Mouse (Mus musculus): Measurements from ENCODE around the gene Hmgb1. TPM values are rescaled to one million over a fixed set of nuclear protein-coding genes. Genes with fewer than 3 reads are reported as not detected.

The Hmgb1 gene
- polyA plus RNA-seq, 1 experiment from 2014 or later: 1,140 TPM

DNA sequence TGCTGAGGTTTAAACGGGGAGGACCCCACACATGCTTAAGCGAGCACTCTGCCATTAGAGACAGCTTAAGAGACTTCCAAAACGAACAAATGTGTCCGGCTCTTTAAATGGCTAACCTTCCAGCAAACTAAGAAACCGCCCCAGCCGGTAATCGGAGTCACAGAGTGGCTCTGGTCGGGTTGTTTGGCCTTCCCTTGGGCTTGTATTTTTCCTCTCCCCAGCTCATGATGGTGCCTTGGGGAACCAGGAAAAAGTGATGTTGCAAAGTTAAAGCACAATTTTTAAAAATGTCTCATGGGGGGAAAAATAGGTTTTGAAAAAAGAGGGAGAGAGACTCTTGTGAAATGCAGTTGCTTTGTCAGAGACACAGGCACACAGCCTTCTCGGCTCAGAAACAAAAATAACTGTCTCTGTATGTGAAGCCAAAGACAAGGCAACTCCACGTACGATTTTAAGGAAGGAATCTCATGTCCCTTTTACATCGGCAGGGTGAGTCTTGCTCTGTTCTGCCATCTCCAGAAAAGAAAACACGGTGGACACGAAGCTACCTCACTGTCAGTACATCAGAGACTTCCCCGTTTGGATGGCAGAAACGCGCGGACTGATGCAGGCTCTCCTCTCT is 164.1 kb downstream of the Hmgb1 start:
- Histone ChIP-seq H3K36me3 (no peaks in the 10 kb centered on the region), H3K9me3 (no peaks in the 10 kb centered on the region), H3K27me3 (no peaks in the 10 kb centered on the region), H3K9ac (replicated peaks) (no peak overlapping the region), H3K27ac (replicated peaks) (no peak overlapping the region), H3K4me1 (peaks cover 11% of the 10 kb centered on the region), H3K4me2 (replicated peaks) (no peak overlapping the region), H3K4me3 (no peak overlapping the region)
- no peak for ATAC-seq (replicated peaks)
- 57% methylated on average over 18 of the region's 18 CpGs for WGBS

DNA sequence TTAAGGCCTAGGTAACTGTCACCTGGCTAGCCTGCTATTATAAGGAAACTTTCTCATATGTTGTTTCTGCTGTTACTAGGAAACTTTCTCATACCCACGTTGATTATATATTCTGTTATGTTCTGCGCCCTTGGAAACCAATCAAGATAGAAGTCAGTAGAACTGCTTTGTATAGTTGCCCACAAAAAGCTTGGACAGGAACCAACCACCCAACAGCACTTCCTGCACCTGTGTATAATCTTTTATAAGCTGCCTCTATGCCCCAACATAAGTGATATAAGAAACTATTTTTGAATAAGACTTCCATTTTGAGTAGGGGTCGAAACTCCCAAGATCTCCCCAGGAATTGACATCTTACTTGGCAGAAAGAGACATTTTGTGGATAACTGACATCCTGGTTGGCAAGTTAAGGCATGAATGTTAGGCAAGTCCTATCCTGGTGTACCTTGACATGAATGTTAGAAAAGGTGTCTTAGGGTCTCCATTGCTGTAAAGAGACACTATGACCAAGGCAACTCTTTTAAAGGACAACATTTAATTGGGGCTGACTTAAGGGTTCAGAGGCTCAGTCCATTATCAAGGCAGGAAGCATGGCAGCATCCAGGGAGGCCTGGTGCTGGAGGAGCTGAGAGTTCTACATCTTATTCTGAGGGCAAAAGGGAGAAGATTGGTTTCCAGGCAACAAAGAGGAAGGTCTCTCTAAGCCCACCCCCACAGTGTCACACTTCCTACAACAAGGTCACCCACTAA is 166.4 kb downstream of the Hmgb1 start:
- 84% methylated on average over 3 of the region's 3 CpGs for WGBS
- no peaks in the 10 kb centered on the region for H3K27me3 ChIP-seq
- no peak overlapping the region for H3K4me2 ChIP-seq (replicated peaks)
- H3K27ac ChIP-seq (replicated peaks): no peak overlapping the region
- no peaks in the 10 kb centered on the region for H3K36me3 ChIP-seq
- H3K9ac ChIP-seq (replicated peaks): no peak overlapping the region
- no peaks in the 10 kb centered on the region for H3K9me3 ChIP-seq
- peaks cover 21% of the 10 kb centered on the region for H3K4me1 ChIP-seq
- no peak overlapping the region for H3K4me3 ChIP-seq
- ATAC-seq (replicated peaks): no peak

DNA sequence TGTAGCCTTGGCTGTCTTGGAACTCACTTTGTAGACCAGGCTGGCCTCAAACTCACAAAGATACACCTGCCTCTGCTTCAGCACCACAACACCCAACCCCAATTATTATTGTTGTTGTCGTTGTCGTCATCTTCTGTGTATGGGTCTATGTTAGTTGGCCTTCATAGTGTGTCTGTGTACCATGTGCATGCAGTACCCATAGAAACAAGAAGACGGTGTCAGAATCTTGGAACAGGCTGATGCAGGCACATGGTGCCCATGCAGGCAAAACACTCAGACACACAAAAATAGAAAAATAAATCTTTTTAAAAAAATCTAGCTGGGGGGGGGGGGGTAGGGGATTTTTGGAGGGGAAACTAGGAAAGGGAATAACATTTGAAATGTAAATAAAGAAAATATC is 167.1 kb downstream of the Hmgb1 start:
- Histone ChIP-seq H3K4me2 (replicated peaks) (no peak overlapping the region), H3K9me3 (no peaks in the 10 kb centered on the region), H3K27me3 (no peaks in the 10 kb centered on the region), H3K9ac (replicated peaks) (no peak overlapping the region), H3K4me1 (peaks cover 21% of the 10 kb centered on the region), H3K36me3 (no peaks in the 10 kb centered on the region), H3K27ac (replicated peaks) (no peak overlapping the region), H3K4me3 (no peak overlapping the region)
- WGBS: 87% methylated on average over 3 of the region's 3 CpGs
- no peak for ATAC-seq (replicated peaks)

DNA sequence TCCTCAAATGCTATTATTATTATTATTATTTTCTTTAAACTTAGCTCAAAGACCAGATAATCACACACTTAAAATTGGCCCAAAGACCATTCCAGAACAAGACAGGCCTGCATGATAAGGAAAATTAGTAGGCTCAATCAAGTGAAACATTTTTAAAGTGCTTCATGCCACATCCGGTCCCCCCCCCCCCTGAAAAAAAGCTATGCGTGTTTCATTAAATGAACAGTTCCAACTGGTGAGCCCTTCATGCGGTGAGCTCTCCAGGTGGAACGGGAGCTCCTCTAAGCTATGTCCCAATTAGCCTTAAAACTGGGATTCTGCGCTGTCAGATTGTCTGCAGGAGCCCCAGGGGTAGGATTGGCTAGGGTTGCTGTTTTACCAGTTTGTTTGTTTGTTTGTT is 168.0 kb downstream of the Hmgb1 start:
- no peaks in the 10 kb centered on the region for H3K27me3 ChIP-seq
- no peak overlapping the region for H3K4me2 ChIP-seq (replicated peaks)
- no peak overlapping the region for H3K4me3 ChIP-seq
- no peak for ATAC-seq (replicated peaks)
- H3K36me3 ChIP-seq: no peaks in the 10 kb centered on the region
- no peak overlapping the region for H3K9ac ChIP-seq (replicated peaks)
- no peaks in the 10 kb centered on the region for H3K9me3 ChIP-seq
- H3K27ac ChIP-seq (replicated peaks): no peak overlapping the region
- peaks cover 21% of the 10 kb centered on the region for H3K4me1 ChIP-seq
- WGBS: 76% methylated on average over 5 of the region's 5 CpGs

DNA sequence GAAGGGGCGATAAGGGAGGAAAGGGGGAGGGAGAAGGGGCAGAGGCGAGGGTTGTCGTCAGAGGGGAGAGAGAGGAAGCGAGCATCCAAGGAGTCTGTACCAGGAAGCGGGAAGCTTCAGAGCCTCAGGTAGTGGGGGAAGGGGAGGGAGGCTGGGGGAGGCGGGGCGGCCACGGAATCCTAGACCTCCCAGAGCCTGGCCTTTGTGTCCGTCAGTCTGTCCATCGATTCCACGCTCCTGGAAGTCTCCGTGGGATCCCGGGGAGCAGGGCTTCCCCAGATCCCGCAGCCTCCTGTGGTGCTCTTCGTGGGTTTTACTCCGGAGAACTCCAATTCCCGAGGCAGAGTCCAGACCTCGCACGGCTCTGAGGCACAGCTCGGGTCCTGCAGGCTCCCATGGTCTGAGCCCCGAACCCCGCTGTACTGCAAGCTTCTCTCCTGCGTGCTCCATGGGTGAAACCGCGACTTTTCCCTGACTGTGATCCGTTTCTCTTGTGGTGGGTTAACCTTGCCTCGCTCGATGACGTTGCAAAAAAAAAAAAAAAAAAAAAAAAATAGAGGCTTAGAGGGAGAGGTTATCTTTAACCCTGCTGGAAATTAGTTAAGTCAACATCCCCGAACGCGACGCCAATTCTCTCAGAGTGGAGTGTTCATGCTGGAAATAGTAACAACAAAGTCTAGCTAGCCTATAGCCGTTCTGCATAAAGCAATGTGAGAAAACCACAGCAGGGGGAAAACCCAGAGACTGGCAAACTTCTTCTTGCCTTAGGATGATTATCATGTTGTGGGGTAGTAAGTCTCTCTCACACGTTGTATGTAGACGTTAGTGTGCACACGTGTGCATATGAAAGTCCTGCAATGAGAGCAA is 168.7 kb downstream of the Hmgb1 start:
- Histone ChIP-seq H3K4me3 (peak overlapping the region; percentile 50), H3K27me3 (no peaks in the 10 kb centered on the region), H3K27ac (replicated peaks) (no peak overlapping the region), H3K9ac (replicated peaks) (peak overlapping the region; percentile 59), H3K4me1 (peaks cover 21% of the 10 kb centered on the region), H3K36me3 (no peaks in the 10 kb centered on the region), H3K9me3 (no peaks in the 10 kb centered on the region), H3K4me2 (replicated peaks) (peak overlapping the region; percentile 97)
- WGBS: 1% methylated on average over 31 of the region's 37 CpGs
- peak; percentile 58 for ATAC-seq (replicated peaks)

DNA sequence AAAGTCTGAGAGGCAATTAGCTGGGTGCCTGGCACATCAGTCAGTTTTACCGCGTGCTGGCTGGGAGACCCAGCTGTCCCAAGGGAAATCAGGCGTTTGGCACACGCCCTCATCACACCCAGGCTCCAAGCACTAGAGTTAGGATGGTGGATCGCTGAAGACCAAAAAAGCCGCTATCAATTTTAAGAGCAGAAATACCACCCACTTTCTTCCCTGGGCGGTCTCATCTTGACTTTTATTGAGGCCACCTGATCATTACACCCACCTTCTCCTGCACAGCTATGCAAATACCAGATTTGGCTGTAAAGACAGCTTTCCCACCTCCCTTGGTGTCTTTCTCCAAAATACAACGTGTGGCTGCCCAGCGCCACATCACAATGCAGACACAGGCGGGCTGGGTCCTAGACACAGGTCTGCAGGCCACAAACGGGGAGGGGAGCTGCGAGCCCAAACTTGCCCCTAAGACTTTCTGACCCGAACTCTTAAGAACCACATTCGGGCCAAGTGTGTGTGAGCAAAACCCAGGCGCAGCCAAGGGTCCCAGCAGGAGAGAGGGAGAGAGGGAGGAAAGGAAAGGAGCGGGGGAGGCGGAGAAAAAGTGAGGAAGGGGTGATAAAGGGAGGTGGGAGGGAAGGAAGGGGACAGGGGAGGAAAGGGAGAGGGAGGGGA is 169.6 kb downstream of the Hmgb1 start:
- H3K27me3 ChIP-seq: no peaks in the 10 kb centered on the region
- WGBS: 13% methylated on average over 17 of the region's 17 CpGs
- peak overlapping the region; percentile 97 for H3K4me2 ChIP-seq (replicated peaks)
- no peaks in the 10 kb centered on the region for H3K9me3 ChIP-seq
- peak overlapping the region; percentile 50 for H3K4me3 ChIP-seq
- H3K27ac ChIP-seq (replicated peaks): no peak overlapping the region
- H3K4me1 ChIP-seq: peaks cover 21% of the 10 kb centered on the region
- H3K9ac ChIP-seq (replicated peaks): peak overlapping the region; percentile 59; the same call in 1 of the 2 replicates
- peak; percentile 41; the same call in 1 of the 2 replicates for ATAC-seq (replicated peaks)
- H3K36me3 ChIP-seq: no peaks in the 10 kb centered on the region

DNA sequence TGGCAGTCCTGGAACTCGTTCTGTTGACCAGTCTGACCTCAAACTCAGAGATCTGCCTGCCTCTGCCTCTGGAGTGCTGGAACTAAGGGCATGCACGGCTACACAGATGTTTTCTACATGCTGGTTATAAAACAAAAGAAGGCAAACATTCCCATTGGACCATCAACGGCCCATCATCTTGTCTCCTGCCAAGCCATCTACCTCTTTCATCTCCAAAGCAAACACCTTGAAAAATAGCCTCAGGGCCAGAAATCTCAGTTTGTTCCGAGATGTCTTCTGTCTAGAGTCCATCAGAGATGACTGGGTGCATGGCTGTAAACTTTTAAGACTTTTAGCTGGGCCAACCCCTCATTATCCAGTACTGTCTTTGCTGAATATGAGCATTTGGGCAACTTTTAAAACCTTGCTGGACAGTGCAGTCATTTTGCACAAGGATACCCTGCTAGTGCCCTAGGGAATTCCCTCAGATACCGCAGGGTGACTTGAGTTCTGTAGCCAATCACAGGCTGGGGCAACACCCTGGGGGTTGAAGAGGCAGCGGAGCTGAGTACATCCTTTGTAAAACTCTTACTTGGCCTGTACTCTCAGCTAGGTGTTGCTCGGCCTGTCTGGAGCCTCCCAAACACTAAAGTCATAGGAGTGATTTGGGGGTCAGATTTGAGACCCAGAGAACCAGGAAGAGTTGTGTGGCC is 170.3 kb downstream of the Hmgb1 start:
- Histone ChIP-seq H3K9ac (replicated peaks) (no peak overlapping the region), H3K4me3 (no peak overlapping the region), H3K4me1 (peaks cover 21% of the 10 kb centered on the region), H3K27ac (replicated peaks) (no peak overlapping the region), H3K36me3 (no peaks in the 10 kb centered on the region), H3K9me3 (no peaks in the 10 kb centered on the region), H3K4me2 (replicated peaks) (no peak overlapping the region; the same call in 1 of the 2 replicates), H3K27me3 (no peaks in the 10 kb centered on the region)
- no peak for ATAC-seq (replicated peaks)
- WGBS: 72% methylated on average over 7 of the region's 7 CpGs

DNA sequence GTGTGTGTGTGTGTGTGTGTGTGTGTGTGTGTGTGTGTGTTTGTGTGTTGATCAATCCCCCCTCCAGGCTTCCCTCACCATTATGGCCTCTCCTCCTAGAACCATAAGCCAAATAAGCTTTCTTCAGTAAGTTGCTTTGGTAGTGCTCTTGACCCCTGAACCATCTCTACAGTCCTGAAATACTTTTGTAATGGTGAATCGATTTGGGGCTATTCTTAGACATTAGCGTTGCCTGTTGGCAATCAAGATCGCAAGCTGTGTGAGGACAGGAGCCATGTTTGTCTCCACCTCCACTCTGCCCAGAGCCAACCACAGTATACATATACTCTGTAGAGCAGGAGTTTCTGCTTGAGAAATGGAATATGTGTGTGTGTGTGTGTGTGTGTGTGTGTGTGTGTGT is 175.2 kb downstream of the Hmgb1 start:
- 89% methylated on average over 3 of the region's 3 CpGs for WGBS
- H3K9ac ChIP-seq (replicated peaks): no peak overlapping the region
- no peak for ATAC-seq (replicated peaks)
- no peak overlapping the region for H3K27ac ChIP-seq (replicated peaks)
- no peaks in the 10 kb centered on the region for H3K36me3 ChIP-seq
- H3K27me3 ChIP-seq: no peaks in the 10 kb centered on the region
- no peaks in the 10 kb centered on the region for H3K9me3 ChIP-seq
- H3K4me2 ChIP-seq (replicated peaks): no peak overlapping the region
- no peak overlapping the region for H3K4me3 ChIP-seq
- peaks cover 19% of the 10 kb centered on the region for H3K4me1 ChIP-seq

DNA sequence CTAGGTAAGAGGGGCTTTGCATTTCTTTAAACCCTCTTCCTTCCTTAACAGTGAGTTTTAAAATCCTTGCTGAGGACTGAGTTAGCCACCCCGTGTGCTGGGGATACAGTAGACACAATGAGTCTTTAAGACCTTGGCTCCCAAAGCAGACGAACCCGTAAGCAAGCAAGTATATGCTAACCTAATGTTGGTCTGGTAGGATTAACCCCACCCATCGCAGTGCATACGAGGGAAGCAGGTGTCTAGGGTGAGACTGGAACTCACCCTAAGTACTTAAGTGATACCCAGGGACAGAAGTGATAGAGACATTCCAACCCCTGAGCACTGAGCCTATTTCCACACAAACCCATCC is 177.0 kb downstream of the Hmgb1 start:
- Histone ChIP-seq H3K4me1 (peaks cover 19% of the 10 kb centered on the region), H3K4me2 (replicated peaks) (peak overlapping the region; percentile 57; the same call in 1 of the 2 replicates), H3K27me3 (no peaks in the 10 kb centered on the region), H3K27ac (replicated peaks) (no peak overlapping the region), H3K9me3 (no peaks in the 10 kb centered on the region), H3K4me3 (no peak overlapping the region), H3K36me3 (no peaks in the 10 kb centered on the region), H3K9ac (replicated peaks) (peak overlapping the region; percentile 32; the same call in 1 of the 2 replicates)
- WGBS: 65% methylated on average over 5 of the region's 5 CpGs
- ATAC-seq (replicated peaks): 0 out of 2 replicates have a peak, but pooled peaks have one; percentile 18

DNA sequence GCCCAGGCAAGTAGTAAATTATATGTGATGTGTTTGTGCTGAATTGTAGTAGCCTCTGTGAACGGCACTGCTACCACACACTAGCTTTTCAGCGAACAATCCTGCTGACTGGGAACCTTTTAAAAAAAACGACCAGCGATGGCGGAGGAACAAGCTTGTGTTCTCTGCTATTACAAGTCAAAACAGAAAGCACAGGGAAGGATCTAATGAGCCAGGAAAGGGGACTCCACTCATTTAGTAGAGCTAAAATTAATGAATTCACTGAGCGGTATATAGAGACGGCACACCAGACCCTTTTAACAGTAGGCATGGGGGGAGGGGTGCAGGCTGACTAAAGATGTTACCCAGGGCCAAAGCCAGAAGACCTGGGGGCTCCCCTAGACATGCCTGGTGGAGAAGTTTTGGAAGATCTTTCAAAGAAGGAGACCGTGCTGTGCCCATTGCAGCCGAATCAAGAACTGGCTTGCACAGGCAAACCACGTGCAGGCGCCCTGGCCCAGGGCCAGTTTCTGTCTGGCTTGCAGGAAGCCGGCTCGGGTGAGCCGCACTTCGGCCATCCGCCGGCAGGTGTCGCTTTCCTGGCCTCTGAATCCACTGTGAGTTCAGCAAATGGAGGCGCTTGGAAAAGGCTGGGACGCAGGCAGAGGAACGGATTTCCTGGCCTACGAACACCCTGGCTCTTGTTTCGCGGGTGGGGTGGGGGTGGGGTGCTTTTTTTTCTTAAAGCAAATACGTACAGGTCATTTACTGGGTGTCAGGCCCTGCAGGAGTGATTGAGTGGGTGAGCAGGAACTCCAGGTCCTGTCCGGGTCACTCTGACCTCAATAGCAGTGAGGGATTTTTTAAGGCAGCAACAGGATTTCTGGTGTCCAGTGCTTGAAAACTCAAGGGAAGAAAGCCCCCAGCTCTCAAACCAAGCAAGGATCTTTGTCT is 177.7 kb downstream of the Hmgb1 start:
- Histone ChIP-seq H3K36me3 (no peaks in the 10 kb centered on the region), H3K9ac (replicated peaks) (peak overlapping the region; percentile 35), H3K4me1 (peaks cover 19% of the 10 kb centered on the region), H3K27ac (replicated peaks) (peak overlapping the region; percentile 72), H3K4me3 (peak overlapping the region; percentile 39), H3K4me2 (replicated peaks) (peak overlapping the region; percentile 57), H3K27me3 (no peaks in the 10 kb centered on the region), H3K9me3 (no peaks in the 10 kb centered on the region)
- WGBS: 3% methylated on average over 26 of the region's 26 CpGs
- ATAC-seq (replicated peaks): peak; percentile 86

All from forebrain, embryonic 15.5 days (tissue).